Mouse (Mus musculus): ENCODE data around the gene Lancl3. TPM values are rescaled to one million over a fixed set of nuclear protein-coding genes. Genes with fewer than 3 reads are reported as not detected.
"Not testable (repeated sequence)": the region's sequence is repeated elsewhere in the genome, so short reads cannot be mapped to it uniquely, and the experiment has no call there.

The Lancl3 gene
- polyA plus RNA-seq, 2 experiments, result 0.29 to 0.63 TPM

DNA sequence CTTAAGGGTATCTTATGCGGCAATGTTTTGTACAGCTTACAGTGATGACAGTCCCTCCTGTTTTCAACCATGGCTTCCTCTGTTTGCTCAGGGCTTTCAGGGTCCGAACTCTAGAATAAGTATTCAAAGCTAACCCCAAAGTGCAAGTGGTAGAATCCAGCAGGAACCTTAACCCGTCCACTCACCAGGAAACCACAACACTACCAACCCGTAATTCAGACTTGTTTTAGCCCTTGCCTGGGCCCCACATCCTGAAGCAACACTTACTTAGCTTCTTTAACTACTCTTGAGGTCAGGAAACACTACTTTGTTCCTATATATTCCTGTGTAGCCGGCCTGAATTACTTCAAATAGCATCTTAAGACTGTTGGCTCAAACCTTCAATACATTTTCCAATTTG is 103.1 kb downstream of the Lancl3 start:
- DNase-seq (ENCODE audit: low spot score) (no peak), ATAC-seq (ENCODE audit: low FRiP score, low read depth) (no peak)
- Histone ChIP-seq H3K4me2 (replicated peaks; ENCODE audit: low read depth, low read length, severe bottlenecking) (no peak overlapping the region), H3K4me3 (replicated peaks; ENCODE audit: low read length) (no peak overlapping the region), H3K9me3 (ENCODE audit: control insufficient read depth, low read length) (no peaks in the 10 kb centered on the region), H3K36me3 (ENCODE audit: control insufficient read depth, insufficient read depth, low read length) (no peaks in the 10 kb centered on the region), H3K27ac (replicated peaks; ENCODE audit: low read depth, low read length) (no peak overlapping the region), H3K27me3 (ENCODE audit: control insufficient read depth, insufficient read depth, low read length) (no peaks in the 10 kb centered on the region), H3K9ac (ENCODE audit: low read depth, low read length, severe bottlenecking) (no peak overlapping the region), H3K4me1 (ENCODE audit: control insufficient read depth, insufficient read depth, low read length) (no peaks in the 10 kb centered on the region)
- no peak for TF ChIP-seq POLR2A (IDR thresholded peaks at IDR 0.05; ENCODE audit: borderline replicate concordance, extremely low read depth, insufficient read depth, insufficient read length)
- WGBS, result 77% methylated on average over 5 of the region's 5 CpGs

DNA sequence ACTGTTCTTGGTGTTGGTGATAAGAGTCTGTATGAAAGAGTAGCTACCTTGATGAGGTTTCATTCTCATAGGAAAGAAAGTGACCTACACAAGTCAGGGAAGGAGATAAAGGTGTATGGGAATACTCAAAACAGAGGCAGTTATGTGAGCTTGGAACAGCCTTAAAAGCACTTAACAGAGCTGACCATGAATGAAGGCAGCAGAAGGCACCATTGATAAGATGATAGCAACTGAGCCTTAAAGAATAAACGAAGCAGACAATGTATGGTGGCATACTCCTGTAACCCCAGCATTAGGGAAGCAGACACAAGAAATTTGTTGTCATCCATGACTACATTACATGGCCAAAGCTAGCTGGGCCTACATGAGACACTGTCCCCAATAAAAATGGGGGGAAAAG is 103.8 kb downstream of the Lancl3 start:
- Histone ChIP-seq H3K9ac (ENCODE audit: low read depth, low read length, severe bottlenecking) (no peak overlapping the region), H3K4me3 (replicated peaks; ENCODE audit: low read length) (no peak overlapping the region), H3K4me1 (ENCODE audit: control insufficient read depth, insufficient read depth, low read length) (no peaks in the 10 kb centered on the region), H3K9me3 (ENCODE audit: control insufficient read depth, low read length) (no peaks in the 10 kb centered on the region), H3K27me3 (ENCODE audit: control insufficient read depth, insufficient read depth, low read length) (no peaks in the 10 kb centered on the region), H3K27ac (replicated peaks; ENCODE audit: low read depth, low read length) (no peak overlapping the region), H3K36me3 (ENCODE audit: control insufficient read depth, insufficient read depth, low read length) (no peaks in the 10 kb centered on the region), H3K4me2 (replicated peaks; ENCODE audit: low read depth, low read length, severe bottlenecking) (no peak overlapping the region)
- no peak for ATAC-seq (ENCODE audit: low FRiP score, low read depth)
- TF ChIP-seq POLR2A (IDR thresholded peaks at IDR 0.05; ENCODE audit: borderline replicate concordance, extremely low read depth, insufficient read depth, insufficient read length), result no peak
- no peak for DNase-seq (ENCODE audit: low spot score)
- 71% methylated on average over 1 of the region's 1 CpGs for WGBS

DNA sequence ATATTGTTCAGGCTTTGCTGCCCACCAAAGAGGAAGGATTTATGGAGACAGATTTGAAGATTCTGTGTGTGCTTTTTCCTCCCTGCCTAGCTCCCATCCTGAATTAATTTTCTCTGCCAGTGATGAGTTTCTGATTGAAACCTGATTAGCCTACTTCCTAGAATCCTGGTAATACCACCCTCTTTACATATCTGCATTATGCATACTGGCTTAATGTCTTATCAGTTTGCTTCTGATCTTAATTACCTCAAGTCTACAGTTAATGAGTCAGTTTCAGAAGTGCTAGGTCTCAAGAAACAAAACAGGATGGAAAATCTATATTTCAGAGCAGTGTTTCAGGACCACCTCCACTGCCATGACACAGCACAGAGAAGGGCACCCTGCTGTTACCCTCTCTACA is 116.8 kb downstream of the Lancl3 start:
- not testable (repeated sequence) for H3K4me2 ChIP-seq (replicated peaks; ENCODE audit: low read depth, low read length, severe bottlenecking); H3K36me3 ChIP-seq (ENCODE audit: control insufficient read depth, insufficient read depth, low read length); H3K4me1 ChIP-seq (ENCODE audit: control insufficient read depth, insufficient read depth, low read length); DNase-seq (ENCODE audit: low spot score); H3K9ac ChIP-seq (ENCODE audit: low read depth, low read length, severe bottlenecking); H3K4me3 ChIP-seq (replicated peaks; ENCODE audit: low read length); H3K27me3 ChIP-seq (ENCODE audit: control insufficient read depth, insufficient read depth, low read length); H3K9me3 ChIP-seq (ENCODE audit: control insufficient read depth, low read length); ATAC-seq (ENCODE audit: low FRiP score, low read depth); H3K27ac ChIP-seq (replicated peaks; ENCODE audit: low read depth, low read length)

Other genes with a start within 250 kb of the Lancl3 start
- gene Fthl17b, start 236.9 kb upstream of the Lancl3 start, polyA plus RNA-seq (2012; rRNA removed), result not detected in 2 replicates
- not detected in 2 replicates for gene Fthl17b, start 236.9 kb upstream of the Lancl3 start, polyA plus RNA-seq (2014; fragmentation: Nextera tagmentation; extraction: Ambion mirVana)
- not detected in 2 replicates for gene Fthl17c, start 223.3 kb upstream of the Lancl3 start, polyA plus RNA-seq (2012; rRNA removed)
- gene Fthl17c, start 223.3 kb upstream of the Lancl3 start, polyA plus RNA-seq (2014; fragmentation: Nextera tagmentation; extraction: Ambion mirVana), result not detected in 2 replicates
- not detected in 2 replicates for gene Fthl17d, start 213.1 kb upstream of the Lancl3 start, polyA plus RNA-seq (2012; rRNA removed)
- gene Fthl17d, start 213.1 kb upstream of the Lancl3 start, polyA plus RNA-seq (2014; fragmentation: Nextera tagmentation; extraction: Ambion mirVana), result not detected in 2 replicates
- gene Fthl17e, start 166.4 kb upstream of the Lancl3 start, polyA plus RNA-seq (2012; rRNA removed), result not detected in 2 replicates
- gene Fthl17e, start 166.4 kb upstream of the Lancl3 start, polyA plus RNA-seq (2014; fragmentation: Nextera tagmentation; extraction: Ambion mirVana), result not detected in 2 replicates
- gene Fthl17f, start 136.9 kb upstream of the Lancl3 start, polyA plus RNA-seq (2012; rRNA removed), result not detected in 2 replicates
- gene Fthl17f, start 136.9 kb upstream of the Lancl3 start, polyA plus RNA-seq (2014; fragmentation: Nextera tagmentation; extraction: Ambion mirVana), result not detected in 2 replicates
- gene 4930402K13Rik, start 95.3 kb upstream of the Lancl3 start, polyA plus RNA-seq (2012; rRNA removed), result not detected in 2 replicates
- not detected in 2 replicates for gene 4930402K13Rik, start 95.3 kb upstream of the Lancl3 start, polyA plus RNA-seq (2014; fragmentation: Nextera tagmentation; extraction: Ambion mirVana)
- gene Gm14862, start 57.0 kb downstream of the Lancl3 start, polyA plus RNA-seq (2012; rRNA removed), result not detected in 2 replicates
- not detected in 2 replicates for gene Gm14862, start 57.0 kb downstream of the Lancl3 start, polyA plus RNA-seq (2014; fragmentation: Nextera tagmentation; extraction: Ambion mirVana)
- 0.84 and 0.95 TPM in 2 replicates for gene Xk, start 72.9 kb downstream of the Lancl3 start, polyA plus RNA-seq (2012; rRNA removed)
- 0.80 and 0.86 TPM in 2 replicates for gene Xk, start 72.9 kb downstream of the Lancl3 start, polyA plus RNA-seq (2014; fragmentation: Nextera tagmentation; extraction: Ambion mirVana)
- gene H2al1m, start 83.9 kb downstream of the Lancl3 start, polyA plus RNA-seq (2012; rRNA removed), result 0.85 TPM in 1 of 2 replicates, not detected in the other
- not detected in 2 replicates for gene H2al1m, start 83.9 kb downstream of the Lancl3 start, polyA plus RNA-seq (2014; fragmentation: Nextera tagmentation; extraction: Ambion mirVana)
- gene H2al1k, start 150.7 kb downstream of the Lancl3 start, polyA plus RNA-seq (2012; rRNA removed), result not detected in 2 replicates
- gene H2al1k, start 150.7 kb downstream of the Lancl3 start, polyA plus RNA-seq (2014; fragmentation: Nextera tagmentation; extraction: Ambion mirVana), result not detected in 2 replicates